Mouse (Mus musculus) MEL (cell line): Measurements from ENCODE around the gene Dclk3. TPM values are rescaled to one million over a fixed set of nuclear protein-coding genes. Genes with fewer than 3 reads are reported as not detected.

ENCODE experiments used
- DNase-seq: peaks from one replicate; pipeline ENCODE4 v3.0.0; 2011; ENCODE audit warnings: low read depth, low spot score
- H3K27ac ChIP-seq: 2 replicates; pipeline ENCODE4 v1.5.1; 2012; ENCODE audit warnings: low read depth, mild to moderate bottlenecking, control low read depth, low read length, moderate library complexity; ENCODE audit not compliant: control insufficient read depth
- H3K27me3 ChIP-seq, 2 experiments: fragments of 150-350 bp in 1 of 2; sonication (generic) in 1 of 2; 2 replicates each; pipeline ENCODE4 v1.6.1; 2012; ENCODE audit warnings: low read length in 2 of 2, mild to moderate bottlenecking in 2 of 2, improper control_type of control experiment in 1 of 2, moderate library complexity in 1 of 2; ENCODE audit not compliant: insufficient read depth in 2 of 2, control insufficient read depth in 1 of 2
- H3K36me3 ChIP-seq, 2 experiments: 2 replicates each; pipeline ENCODE4 v1.6.1; 2012 to 2014; ENCODE audit warnings: low read length in 2 of 2, improper control_type of control experiment in 1 of 2, inconsistent platforms in 1 of 2, mild to moderate bottlenecking in 1 of 2; ENCODE audit not compliant: insufficient read depth in 2 of 2, control insufficient read depth in 1 of 2
- H3K4me1 ChIP-seq, 2 experiments: fragments of 150-350 bp in 1 of 2; sonication (generic) in 1 of 2; 2 replicates each; pipeline ENCODE4 v1.6.1; 2012; ENCODE audit warnings: low read length in 2 of 2, improper control_type of control experiment in 1 of 2, mild to moderate bottlenecking in 1 of 2; ENCODE audit not compliant: insufficient read depth in 2 of 2, control insufficient read depth in 1 of 2
- H3K4me3 ChIP-seq, 2 experiments: fragments of 150-350 bp in 1 of 2; sonication (generic) in 1 of 2; 2 replicates each; pipeline ENCODE4 v1.5.1; 2012; ENCODE audit warnings: low read depth in 2 of 2, low read length in 2 of 2, mild to moderate bottlenecking in 2 of 2, moderate library complexity in 2 of 2, control low read depth in 1 of 2, improper control_type of control experiment in 1 of 2; ENCODE audit not compliant: control insufficient read depth in 1 of 2, insufficient read depth in 1 of 2
- H3K79me2 ChIP-seq: 2 replicates; pipeline ENCODE4 v1.6.1; 2012; ENCODE audit warnings: mild to moderate bottlenecking, low read length, moderate library complexity; ENCODE audit not compliant: control insufficient read depth, poor library complexity, insufficient read depth
- H3K9ac ChIP-seq: 2 replicates; pipeline ENCODE4 v1.6.1; 2012; ENCODE audit warnings: low read depth, mild to moderate bottlenecking, control low read depth, low read length, moderate library complexity; ENCODE audit not compliant: control insufficient read depth, poor library complexity, severe bottlenecking
- H3K9me3 ChIP-seq: fragments of 150-350 bp; sonication (generic); replicated peaks from 2 replicates; pipeline ENCODE4 v1.6.1; 2012; ENCODE audit warnings: mild to moderate bottlenecking, low read length, improper control_type of control experiment, moderate library complexity; ENCODE audit not compliant: insufficient read depth
- CHD1 ChIP-seq: IDR thresholded peaks from 2 replicates; pipeline ENCODE4 v1.6.1; 2012; ENCODE audit warnings: low read depth, mild to moderate bottlenecking, inconsistent platforms, low read length, improper control_type of control experiment
- CHD2 ChIP-seq: IDR thresholded peaks from 2 replicates; pipeline ENCODE4 v1.6.1; 2011; ENCODE audit warnings: low read length, improper control_type of control experiment
- ELF1 ChIP-seq: IDR thresholded peaks from 2 replicates; pipeline ENCODE4 v1.6.1; 2014; ENCODE audit warnings: low read depth, mild to moderate bottlenecking, inconsistent platforms, low read length, improper control_type of control experiment, moderate library complexity
- EP300 ChIP-seq, 2 experiments: IDR thresholded peaks; 2 replicates each; pipeline ENCODE4 v1.6.1; 2011; ENCODE audit warnings: improper control_type of control experiment in 2 of 2, low read length in 2 of 2, low read depth in 1 of 2, mild to moderate bottlenecking in 1 of 2
- JUND ChIP-seq: IDR thresholded peaks from 2 replicates; pipeline ENCODE4 v1.6.1; 2011; ENCODE audit warnings: low read depth, mild to moderate bottlenecking, improper control_type of control experiment, low read length
- KAT2A ChIP-seq: conservative IDR thresholded peaks from 2 replicates; pipeline ENCODE4 v1.6.1; 2012; ENCODE audit warnings: low read depth, low read length, improper control_type of control experiment, inconsistent platforms
- MAFK ChIP-seq: IDR thresholded peaks from 2 replicates; pipeline ENCODE4 v1.6.1; 2011; ENCODE audit warnings: low read depth, mild to moderate bottlenecking, low read length, improper control_type of control experiment, borderline replicate concordance
- MAX ChIP-seq: IDR thresholded peaks from 2 replicates; pipeline ENCODE4 v1.6.1; 2011; ENCODE audit warnings: low read length, improper control_type of control experiment
- MEF2A ChIP-seq: IDR thresholded peaks from 2 replicates; pipeline ENCODE4 v1.6.1; 2014; ENCODE audit warnings: low read depth, mild to moderate bottlenecking, inconsistent platforms, low read length, improper control_type of control experiment; ENCODE audit not compliant: poor library complexity, insufficient replicate concordance, severe bottlenecking; ENCODE audit errors: extremely low read depth
- MXI1 ChIP-seq: IDR thresholded peaks from 2 replicates; pipeline ENCODE4 v1.6.1; 2011; ENCODE audit warnings: mild to moderate bottlenecking, low read depth, low read length, improper control_type of control experiment
- MYB ChIP-seq: IDR thresholded peaks from 2 replicates; pipeline ENCODE4 v1.6.1; 2011; ENCODE audit warnings: mild to moderate bottlenecking, low read depth, low read length, improper control_type of control experiment
- MYC ChIP-seq: IDR thresholded peaks from 2 replicates; pipeline ENCODE4 v1.6.1; 2011; ENCODE audit warnings: low read depth, mild to moderate bottlenecking, low read length, improper control_type of control experiment, moderate library complexity
- NELFE ChIP-seq: IDR thresholded peaks from 2 replicates; pipeline ENCODE4 v1.6.1; 2011; ENCODE audit warnings: low read depth, low read length, improper control_type of control experiment
- NRF1 ChIP-seq: IDR thresholded peaks from 2 replicates; pipeline ENCODE4 v1.6.1; 2014; ENCODE audit warnings: low read depth, mild to moderate bottlenecking, inconsistent platforms, low read length, improper control_type of control experiment, moderate library complexity; ENCODE audit not compliant: poor library complexity, insufficient read depth, severe bottlenecking
- POLR2AphosphoS2 ChIP-seq: IDR thresholded peaks from 2 replicates; pipeline ENCODE4 v1.6.1; 2011; ENCODE audit warnings: low read length, improper control_type of control experiment
- RAD21 ChIP-seq: IDR thresholded peaks from 2 replicates; pipeline ENCODE4 v1.6.1; 2011; ENCODE audit warnings: mild to moderate bottlenecking, low read depth, low read length, improper control_type of control experiment
- RCOR1 ChIP-seq: IDR thresholded peaks from 2 replicates; pipeline ENCODE4 v1.6.1; 2012; ENCODE audit warnings: low read depth, mild to moderate bottlenecking, inconsistent platforms, low read length, improper control_type of control experiment
- SMC3 ChIP-seq: IDR thresholded peaks from 2 replicates; pipeline ENCODE4 v1.6.1; 2011; ENCODE audit warnings: low read depth, low read length, improper control_type of control experiment
- TAL1 ChIP-seq: IDR thresholded peaks from 2 replicates; pipeline ENCODE4 v1.6.1; 2012; ENCODE audit warnings: mild to moderate bottlenecking, inconsistent platforms, low read length, moderate library complexity, mixed read lengths
- UBTF ChIP-seq: IDR thresholded peaks from 2 replicates; pipeline ENCODE4 v1.6.1; 2012; ENCODE audit warnings: low read depth, mild to moderate bottlenecking, inconsistent platforms, low read length, improper control_type of control experiment, moderate library complexity, borderline replicate concordance; ENCODE audit not compliant: insufficient read depth
- USF1 ChIP-seq: IDR thresholded peaks from 2 replicates; pipeline ENCODE4 v1.6.1; 2014; ENCODE audit warnings: low read depth, mild to moderate bottlenecking, inconsistent platforms, low read length, improper control_type of control experiment, moderate library complexity
- USF2 ChIP-seq, 2 experiments: IDR thresholded peaks; 2 replicates each; pipeline ENCODE4 v1.6.1; 2011 to 2012; ENCODE audit warnings: improper control_type of control experiment in 2 of 2, low read length in 2 of 2, borderline replicate concordance in 1 of 2, inconsistent platforms in 1 of 2, low read depth in 1 of 2, mild to moderate bottlenecking in 1 of 2; ENCODE audit not compliant: insufficient read depth in 1 of 2
- ZNF384 ChIP-seq: IDR thresholded peaks from 2 replicates; pipeline ENCODE4 v1.6.1; 2012; ENCODE audit warnings: low read depth, mild to moderate bottlenecking, inconsistent platforms, low read length, improper control_type of control experiment
- polyA plus RNA-seq, 2 experiments: library from polyadenylated mRNA; stranded (reverse) in 1 of 2; unstranded in 1 of 2; fragments of >175 nt in 1 of 2; fragments of >200 nt in 1 of 2; gene quantifications; 2 replicates each; pipeline versions ENCODE4 v1.2.1 to v1.2.4; 2012; ENCODE audit warnings: low replicate concordance in 2 of 2, low read depth in 1 of 2; ENCODE audit not compliant: insufficient read length in 2 of 2, insufficient read depth in 1 of 2, missing spikeins in 1 of 2
- total RNA-seq: library from RNA; depleted of rRNA; stranded (reverse); fragments of 300-350 nt; gene quantifications from 2 replicates; pipeline ENCODE4 v1.2.3, GENCODE M21; 2012

The Dclk3 gene
- total and polyA plus RNA-seq, 3 experiments, result not detected

- Histone ChIP-seq H3K27ac (no peak overlapping the region), H3K4me1 (no peaks in the 10 kb centered on the region), H3K4me3 (no peak overlapping the region), H3K9me3 (no peaks in the 10 kb centered on the region), H3K27me3 (no peaks in the 10 kb centered on the region), H3K36me3 (no peaks in the 10 kb centered on the region), H3K79me2 (no peaks in the 10 kb centered on the region), H3K9ac (no peak overlapping the region)
- DNase-seq, result no peak
- TF ChIP-seq UBTF, result no peak
- no peak for TF ChIP-seq NELFE
- TF ChIP-seq ZNF384, result no peak
- no peak for TF ChIP-seq USF1
- TF ChIP-seq TAL1, result no peak
- TF ChIP-seq ELF1, result no peak
- TF ChIP-seq CHD1, result no peak
- no peak for TF ChIP-seq KAT2A
- no peak for TF ChIP-seq EP300 (IDR thresholded peaks at IDR 0.05; ENCODE audit: low read depth in 1 of 2, low read length in 2 of 2)
- no peak for TF ChIP-seq MAFK
- TF ChIP-seq MAX, result no peak
- TF ChIP-seq MYB, result no peak
- no peak for TF ChIP-seq RCOR1
- TF ChIP-seq POLR2AphosphoS2, result no peak
- no peak for TF ChIP-seq CHD2
- no peak for TF ChIP-seq MEF2A
Observed at GRCm38 (mm10) chr9:111405080-111405428, 33.8 kb upstream of the Dclk3 start.

GRCm38 (mm10) chr9:111408012-111408411, 30.9 kb upstream of the Dclk3 start:
- DNase-seq, result no peak
- Histone ChIP-seq H3K27me3 (no peaks in the 10 kb centered on the region), H3K9ac (no peak overlapping the region), H3K4me1 (no peaks in the 10 kb centered on the region), H3K79me2 (no peaks in the 10 kb centered on the region), H3K9me3 (no peaks in the 10 kb centered on the region), H3K27ac (no peak overlapping the region), H3K4me3 (no peak overlapping the region), H3K36me3 (no peaks in the 10 kb centered on the region)
- TF ChIP-seq ZNF384, result no peak
- TF ChIP-seq USF2 (IDR thresholded peaks at IDR 0.05; ENCODE audit: borderline replicate concordance in 1 of 2, insufficient read depth in 1 of 2, low read depth in 1 of 2, low read length in 2 of 2), result no peak
- TF ChIP-seq MXI1, result no peak
- TF ChIP-seq SMC3, result no peak
- TF ChIP-seq POLR2AphosphoS2, result no peak
- no peak for TF ChIP-seq RAD21
- no peak for TF ChIP-seq USF1
- no peak for TF ChIP-seq MYC
- TF ChIP-seq JUND, result no peak
- TF ChIP-seq TAL1, result no peak
- TF ChIP-seq NRF1, result no peak
- no peak for TF ChIP-seq MEF2A
- no peak for TF ChIP-seq MAFK
